Mouse (Mus musculus): ENCODE measurements around the gene Plekhg6. TPM values are rescaled to one million over a fixed set of nuclear protein-coding genes. Genes with fewer than 3 reads are reported as not detected.

Plekhg6 gene
- polyA plus RNA-seq, 1 experiment from 2014 or later, result 31.4 TPM

- 0 out of 2 replicates have a peak, but pooled peaks have one; percentile 23 for ATAC-seq
- Histone ChIP-seq H3K27me3 (replicated peaks; ENCODE audit: control insufficient read depth, insufficient read depth, low read length) (no peaks in the 10 kb centered on the region; the same call in 1 of the 2 replicates), H3K36me3 (ENCODE audit: control insufficient read depth, insufficient read depth) (no peaks in the 10 kb centered on the region), H3K4me3 (ENCODE audit: low read depth, low read length) (no peak overlapping the region), H3K4me2 (replicated peaks; ENCODE audit: low read depth) (no peak overlapping the region), H3K27ac (ENCODE audit: low read depth, low read length) (no peak overlapping the region), H3K4me1 (replicated peaks; ENCODE audit: control insufficient read depth, insufficient read depth, low read length) (no peaks in the 10 kb centered on the region), H3K9me3 (ENCODE audit: control insufficient read depth) (no peaks in the 10 kb centered on the region), H3K9ac (ENCODE audit: low read depth, low read length) (no peak overlapping the region)
- WGBS, result 36% methylated on average over 6 of the region's 6 CpGs
- TF ChIP-seq CTCF (IDR thresholded peaks at IDR 0.05; ENCODE audit: low read depth), result no peak
Observed at GRCm38 (mm10) chr6:125325337-125325736, 55.3 kb downstream of the Plekhg6 start.

GRCm38 (mm10) chr6:125323547-125323946 is 57.0 kb downstream of the Plekhg6 start:
- H3K4me3 ChIP-seq (ENCODE audit: low read depth, low read length), result no peak overlapping the region
- no peak for TF ChIP-seq CTCF (IDR thresholded peaks at IDR 0.05; ENCODE audit: low read depth)
- H3K27me3 ChIP-seq (replicated peaks; ENCODE audit: control insufficient read depth, insufficient read depth, low read length), result no peaks in the 10 kb centered on the region; the same call in 1 of the 2 replicates
- 46% methylated on average over 6 of the region's 6 CpGs for WGBS
- no peak overlapping the region for H3K4me2 ChIP-seq (replicated peaks; ENCODE audit: low read depth)
- no peaks in the 10 kb centered on the region for H3K4me1 ChIP-seq (replicated peaks; ENCODE audit: control insufficient read depth, insufficient read depth, low read length)
- no peaks in the 10 kb centered on the region for H3K9me3 ChIP-seq (ENCODE audit: control insufficient read depth)
- H3K36me3 ChIP-seq (ENCODE audit: control insufficient read depth, insufficient read depth), result no peaks in the 10 kb centered on the region
- no peak overlapping the region for H3K9ac ChIP-seq (ENCODE audit: low read depth, low read length)
- ATAC-seq, result no peak
- H3K27ac ChIP-seq (ENCODE audit: low read depth, low read length), result no peak overlapping the region

GRCm38 (mm10) chr6:125322794-125323193 is 57.8 kb downstream of the Plekhg6 start:
- 55% methylated on average over 13 of the region's 13 CpGs for WGBS
- H3K9me3 ChIP-seq (ENCODE audit: control insufficient read depth), result no peaks in the 10 kb centered on the region
- no peak overlapping the region for H3K4me2 ChIP-seq (replicated peaks; ENCODE audit: low read depth)
- H3K27me3 ChIP-seq (replicated peaks; ENCODE audit: control insufficient read depth, insufficient read depth, low read length), result no peaks in the 10 kb centered on the region; the same call in 1 of the 2 replicates
- no peak overlapping the region for H3K4me3 ChIP-seq (ENCODE audit: low read depth, low read length)
- no peaks in the 10 kb centered on the region for H3K36me3 ChIP-seq (ENCODE audit: control insufficient read depth, insufficient read depth)
- ATAC-seq, result no peak
- H3K9ac ChIP-seq (ENCODE audit: low read depth, low read length), result no peak overlapping the region
- no peak for TF ChIP-seq CTCF (IDR thresholded peaks at IDR 0.05; ENCODE audit: low read depth)
- no peak overlapping the region for H3K27ac ChIP-seq (ENCODE audit: low read depth, low read length)
- no peaks in the 10 kb centered on the region for H3K4me1 ChIP-seq (replicated peaks; ENCODE audit: control insufficient read depth, insufficient read depth, low read length)

- ATAC-seq, result no peak
- TF ChIP-seq CTCF (IDR thresholded peaks at IDR 0.05; ENCODE audit: low read depth), result peak; percentile 20; the same call in 1 of the 2 replicates
Observed at GRCm38 (mm10) chr6:125321114-125321855, 59.3 kb downstream of the Plekhg6 start.

GRCm38 (mm10) chr6:125320323-125320722 is 60.3 kb downstream of the Plekhg6 start, which contains the start of gene Scnn1a:
Scnn1a (plus strand) TSS chr6:125320659.
- no peaks in the 10 kb centered on the region for H3K36me3 ChIP-seq (ENCODE audit: control insufficient read depth, insufficient read depth)
- no peak within 1 kb of the TSS for H3K9ac ChIP-seq (ENCODE audit: low read depth, low read length)
- no peak within 1 kb of the TSS for H3K27ac ChIP-seq (ENCODE audit: low read depth, low read length)
- H3K4me2 ChIP-seq (replicated peaks; ENCODE audit: low read depth), result peak within 1 kb of the TSS; percentile 30; the same call in 1 of the 2 replicates
- no peaks in the 10 kb centered on the region for H3K4me1 ChIP-seq (replicated peaks; ENCODE audit: control insufficient read depth, insufficient read depth, low read length)
- TF ChIP-seq CTCF (IDR thresholded peaks at IDR 0.05; ENCODE audit: low read depth), result no peak
- H3K27me3 ChIP-seq (replicated peaks; ENCODE audit: control insufficient read depth, insufficient read depth, low read length), result no peaks in the 10 kb centered on the region; the same call in 1 of the 2 replicates
- WGBS, result 93% methylated on average over 1 of the region's 1 CpGs
- ATAC-seq, result peak; percentile 23; the same call in 1 of the 2 replicates
- no peak within 1 kb of the TSS for H3K4me3 ChIP-seq (ENCODE audit: low read depth, low read length)
- H3K9me3 ChIP-seq (ENCODE audit: control insufficient read depth), result no peaks in the 10 kb centered on the region

More at GRCm38 (mm10) chr6:125321114-125321855, 59.3 kb downstream of the Plekhg6 start:
- Histone ChIP-seq H3K4me2 (replicated peaks; ENCODE audit: low read depth) (peak overlapping the region; percentile 30; the same call in 1 of the 2 replicates), H3K4me1 (replicated peaks; ENCODE audit: control insufficient read depth, insufficient read depth, low read length) (no peaks in the 10 kb centered on the region), H3K4me3 (ENCODE audit: low read depth, low read length) (no peak overlapping the region), H3K27me3 (replicated peaks; ENCODE audit: control insufficient read depth, insufficient read depth, low read length) (no peaks in the 10 kb centered on the region; the same call in 1 of the 2 replicates), H3K9me3 (ENCODE audit: control insufficient read depth) (no peaks in the 10 kb centered on the region), H3K27ac (ENCODE audit: low read depth, low read length) (no peak overlapping the region), H3K36me3 (ENCODE audit: control insufficient read depth, insufficient read depth) (no peaks in the 10 kb centered on the region), H3K9ac (ENCODE audit: low read depth, low read length) (no peak overlapping the region)
- 34% methylated on average over 26 of the region's 26 CpGs for WGBS

- Histone ChIP-seq H3K9me3 (ENCODE audit: control insufficient read depth) (no peaks in the 10 kb centered on the region), H3K4me1 (replicated peaks; ENCODE audit: control insufficient read depth, insufficient read depth, low read length) (no peaks in the 10 kb centered on the region), H3K4me2 (replicated peaks; ENCODE audit: low read depth) (no peak overlapping the region), H3K9ac (ENCODE audit: low read depth, low read length) (no peak overlapping the region), H3K36me3 (ENCODE audit: control insufficient read depth, insufficient read depth) (no peaks in the 10 kb centered on the region), H3K27ac (ENCODE audit: low read depth, low read length) (no peak overlapping the region), H3K4me3 (ENCODE audit: low read depth, low read length) (no peak overlapping the region), H3K27me3 (replicated peaks; ENCODE audit: control insufficient read depth, insufficient read depth, low read length) (no peaks in the 10 kb centered on the region; the same call in 1 of the 2 replicates)
- no peak for ATAC-seq
- peak; percentile 32; the same call in 1 of the 2 replicates for TF ChIP-seq CTCF (IDR thresholded peaks at IDR 0.05; ENCODE audit: low read depth)
Observed at GRCm38 (mm10) chr6:125319919-125320296, 60.7 kb downstream of the Plekhg6 start.

All from intestine, postnatal 0 days (tissue).